In genomic region chr19:12638049-12638448, GRCm38 (mm10) we compare ENCODE assay signal across 1 mouse cellular context.
TF ChIP-seq lines count a peak whose summit lies in the region.

No protein-coding gene starts in this region.

TF ChIP-seq in CH12.LX, 34 proteins besides CTCF, POLR2A, EP300 and RAD21:
- no peak for TF ChIP-seq MXI1 (IDR thresholded peaks at IDR 0.05; ENCODE audit: low read depth, low read length)
- TF ChIP-seq E2F4 (IDR thresholded peaks at IDR 0.05; ENCODE audit: insufficient replicate concordance, low read depth, low read length) = no peak
- no peak for TF ChIP-seq IRF4 (IDR thresholded peaks at IDR 0.05; ENCODE audit: low read depth, low read length)
- no peak for TF ChIP-seq UBTF (IDR thresholded peaks at IDR 0.05; ENCODE audit: low read depth, low read length)
- no peak for TF ChIP-seq BHLHE40 (IDR thresholded peaks at IDR 0.05; ENCODE audit: low read depth, low read length)
- no peak for TF ChIP-seq CHD2 (IDR thresholded peaks at IDR 0.05; ENCODE audit: low read length)
- TF ChIP-seq ZC3H11A (IDR thresholded peaks at IDR 0.05; ENCODE audit: low read depth, low read length) = no peak
- TF ChIP-seq NELFE (IDR thresholded peaks at IDR 0.05; ENCODE audit: low read depth, low read length) = no peak
- no peak for TF ChIP-seq CHD1 (IDR thresholded peaks at IDR 0.05; ENCODE audit: low read depth, low read length)
- no peak for TF ChIP-seq MAX (IDR thresholded peaks at IDR 0.05; ENCODE audit: low read length)
- TF ChIP-seq POLR2AphosphoS2 (IDR thresholded peaks at IDR 0.05; ENCODE audit: low read depth, low read length) = no peak
- TF ChIP-seq HCFC1 (IDR thresholded peaks at IDR 0.05; ENCODE audit: low read depth, low read length) = no peak
- no peak for TF ChIP-seq ZMIZ1 (IDR thresholded peaks at IDR 0.05; ENCODE audit: low read depth, low read length)
- TF ChIP-seq ETS1 (conservative IDR thresholded peaks at IDR 0.05; ENCODE audit: low read depth, low read length) = no peak
- TF ChIP-seq SIN3A (IDR thresholded peaks at IDR 0.05; ENCODE audit: low read length) = no peak
- no peak for TF ChIP-seq JUN (IDR thresholded peaks at IDR 0.05; ENCODE audit: insufficient read depth, low read depth, low read length)
- no peak for TF ChIP-seq ELF1 (IDR thresholded peaks at IDR 0.05; ENCODE audit: low read depth, low read length)
- no peak for TF ChIP-seq MAZ (IDR thresholded peaks at IDR 0.05; ENCODE audit: low read depth, low read length)
- no peak for TF ChIP-seq KAT2A (IDR thresholded peaks at IDR 0.05; ENCODE audit: insufficient replicate concordance, low read length)
